Mouse (Mus musculus): ENCODE data around the gene Snx29.
"Not testable (repeated sequence)": the region's sequence is repeated elsewhere in the genome, so short reads cannot be mapped to it uniquely, and the experiment has no call there.

Snx29 gene

GRCm38 (mm10) chr16:11501138-11501537 is 178.4 kb downstream of the Snx29 start:
- DNase-seq = no peak

DNA sequence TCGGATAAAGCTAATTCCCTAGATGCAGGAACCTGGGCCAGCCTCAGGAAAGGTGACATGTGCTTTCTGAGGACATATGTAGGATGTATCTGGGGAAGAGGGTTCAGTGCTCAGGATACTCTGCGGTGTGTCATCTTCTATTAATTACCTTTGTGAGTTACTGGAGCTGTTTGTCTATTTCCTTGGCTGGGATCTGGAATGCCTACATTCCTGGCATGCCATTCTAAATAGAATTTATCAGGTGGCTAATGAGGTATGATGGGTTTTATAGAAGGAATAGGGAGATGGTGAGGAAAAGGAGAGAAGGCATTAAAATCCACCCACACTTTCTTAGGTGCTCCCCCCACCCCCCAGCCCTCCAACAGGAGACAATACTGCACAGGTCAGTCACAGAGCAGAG is 178.9 kb downstream of the Snx29 start:
- no peak for DNase-seq

GRCm38 (mm10) chr16:11504666-11505491 is 182.2 kb downstream of the Snx29 start:
- peak; percentile 70 for DNase-seq

DNA sequence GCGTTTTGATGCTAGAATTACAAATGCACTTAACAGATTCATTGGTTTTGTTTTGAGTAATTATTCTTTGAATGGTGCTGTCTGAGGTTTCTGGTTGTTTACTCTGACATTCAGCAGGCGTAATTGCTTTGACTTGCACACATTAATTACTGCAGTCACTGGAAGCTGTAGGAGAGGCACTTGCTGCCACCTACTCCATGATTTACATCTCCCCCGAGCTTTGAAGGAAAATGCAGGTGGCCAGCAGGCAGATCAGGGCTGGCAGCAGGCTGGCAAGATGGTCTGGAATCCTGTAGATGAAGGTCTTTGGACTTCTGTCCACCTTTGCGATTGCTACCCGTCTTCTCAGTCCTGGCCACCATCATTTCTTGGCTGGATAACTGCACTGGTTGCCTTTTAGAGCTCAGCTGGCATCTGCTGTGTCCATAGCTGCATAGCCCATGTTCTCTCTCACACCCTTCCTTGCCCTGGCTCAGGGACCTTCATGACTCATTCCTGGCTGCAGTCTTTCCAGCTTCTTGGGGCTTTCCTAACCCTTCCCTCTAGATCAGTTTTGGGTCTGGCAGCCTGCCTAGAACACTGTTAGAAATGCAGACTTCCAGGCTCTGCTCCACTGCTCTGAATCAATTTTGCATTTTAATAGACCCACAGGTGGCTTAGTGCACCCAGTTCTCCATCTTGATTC is 182.9 kb downstream of the Snx29 start:
- DNase-seq = peak; percentile 89

DNA sequence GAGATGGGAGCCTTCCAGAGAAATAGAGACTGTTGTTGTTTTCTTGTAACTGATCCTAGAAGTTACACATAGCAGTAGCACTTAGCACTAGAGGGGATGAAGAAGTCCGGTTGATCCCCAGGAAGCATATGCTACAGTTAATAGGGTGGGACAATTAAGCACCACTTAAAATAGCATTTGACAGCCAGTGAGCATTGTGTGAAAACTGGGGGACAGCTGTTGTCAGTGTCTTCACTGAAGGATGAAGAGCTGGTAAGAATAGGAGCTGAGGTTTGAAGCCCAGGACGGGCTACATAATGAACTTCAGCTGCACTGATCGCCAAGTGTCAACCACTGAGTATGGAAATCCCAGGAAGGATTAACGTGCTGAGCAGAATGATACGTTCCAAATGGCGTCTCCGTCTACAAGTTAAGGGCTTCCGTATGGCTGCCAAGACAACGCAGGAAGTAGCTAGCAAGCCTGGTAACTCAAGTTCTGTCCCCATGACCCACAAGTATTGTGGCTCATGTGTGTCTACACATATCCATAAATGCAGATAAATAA is 184.6 kb downstream of the Snx29 start:
- DNase-seq = no peak

GRCm38 (mm10) chr16:11508341-11508740 is 185.6 kb downstream of the Snx29 start:
- DNase-seq = peak; percentile 90

GRCm38 (mm10) chr16:11510416-11510815 is 187.7 kb downstream of the Snx29 start:
- DNase-seq = no peak

DNA sequence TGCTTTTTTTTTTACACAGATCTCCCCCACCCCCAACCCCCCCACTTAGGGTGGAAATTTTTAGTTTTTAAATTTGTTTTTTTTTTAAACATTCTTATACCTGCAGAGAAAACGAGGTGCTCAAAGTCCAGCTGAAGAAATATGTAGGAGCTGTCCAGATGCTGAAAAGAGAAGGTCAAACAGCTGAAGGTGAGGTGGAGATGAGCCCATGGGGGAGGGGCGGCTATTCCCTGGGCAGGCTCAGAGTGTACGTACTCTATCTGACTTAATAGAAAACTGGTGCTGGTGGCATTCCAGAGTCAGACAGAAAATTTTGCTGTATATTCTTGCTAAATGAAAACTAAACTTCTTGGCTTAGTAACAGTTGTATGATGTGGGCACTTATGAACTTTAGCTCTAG is 188.1 kb downstream of the Snx29 start:
- DNase-seq = peak; percentile 90

- DNase-seq = not testable (repeated sequence)
These were observed 189.0 kb downstream of the Snx29 start for GRCm38 (mm10) chr16:11511696-11512095.

- no peak for DNase-seq
These were observed 194.0 kb downstream of the Snx29 start for GRCm38 (mm10) chr16:11516681-11517080.

DNA sequence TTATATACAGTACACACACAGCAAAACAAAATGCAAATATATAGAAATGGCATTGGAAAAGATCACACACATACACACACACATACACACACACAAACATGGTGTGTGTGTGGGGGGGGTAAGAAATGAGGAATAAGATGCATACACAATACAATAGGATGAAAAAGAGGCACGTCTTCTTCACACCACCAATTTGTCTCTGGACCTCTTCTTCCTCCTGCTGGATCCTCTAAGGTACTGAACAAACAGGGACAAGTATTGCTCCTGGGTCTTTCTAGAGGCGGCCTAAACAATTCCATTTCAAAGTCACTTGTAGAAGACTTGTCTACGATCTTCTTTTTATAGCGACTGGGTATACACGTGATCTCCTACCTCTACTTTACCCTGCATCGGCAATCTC is 194.7 kb downstream of the Snx29 start:
- DNase-seq = no peak

- no peak for DNase-seq
These were observed 196.2 kb downstream of the Snx29 start for GRCm38 (mm10) chr16:11518803-11519498.

DNA sequence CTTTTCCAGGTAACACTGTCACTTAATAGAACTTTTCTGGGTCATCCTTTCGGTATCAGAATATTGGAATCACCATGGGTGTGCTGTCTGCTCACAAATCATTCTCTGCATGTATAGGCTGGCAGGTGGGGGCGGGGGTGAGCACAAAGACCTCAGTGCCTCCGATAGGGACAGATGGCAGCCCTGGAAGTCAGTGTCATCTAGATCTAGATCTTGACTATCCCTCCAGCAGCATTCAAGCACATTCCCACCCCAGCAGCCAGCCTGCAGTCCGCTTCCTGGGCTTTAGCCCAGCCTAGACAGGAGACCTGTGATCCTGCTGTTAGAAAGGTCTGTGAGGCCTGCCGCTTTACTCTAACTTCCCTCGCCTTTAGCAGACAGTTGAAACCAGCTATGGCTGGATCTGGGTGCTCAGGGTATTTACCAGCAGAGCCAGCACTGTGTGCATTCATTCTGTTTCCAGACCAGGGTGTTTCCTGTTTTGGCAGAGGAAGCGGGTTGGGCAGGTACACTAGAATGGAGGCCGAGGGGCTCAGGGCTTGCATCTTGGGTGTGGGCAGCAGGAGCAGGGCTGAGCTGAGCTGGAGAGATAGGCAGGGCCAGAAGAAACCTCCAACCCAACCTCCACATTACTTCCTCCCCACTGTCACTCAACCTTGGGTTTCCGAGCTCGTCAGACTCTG is 203.5 kb downstream of the Snx29 start:
- no peak for DNase-seq

DNA sequence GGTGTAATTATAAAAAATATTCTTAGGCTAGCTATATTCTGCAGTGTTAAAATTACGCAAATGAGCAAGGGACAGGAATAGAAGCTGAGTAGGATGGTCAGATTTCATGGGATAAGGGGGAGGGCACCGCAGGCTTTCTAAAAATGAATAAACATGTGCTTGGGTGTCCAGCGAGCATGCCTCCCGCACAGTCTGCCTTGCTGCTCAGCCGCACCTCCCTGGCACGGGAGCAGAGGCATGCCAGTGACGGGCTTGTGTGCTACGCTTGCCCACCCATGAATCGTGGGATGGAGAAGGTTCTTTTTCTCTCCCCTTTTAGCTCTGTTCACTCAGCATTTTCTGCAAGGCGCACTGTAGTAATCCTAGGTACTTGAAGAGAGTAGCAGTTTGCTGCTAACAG is 204.3 kb downstream of the Snx29 start:
- no peak for DNase-seq

DNA sequence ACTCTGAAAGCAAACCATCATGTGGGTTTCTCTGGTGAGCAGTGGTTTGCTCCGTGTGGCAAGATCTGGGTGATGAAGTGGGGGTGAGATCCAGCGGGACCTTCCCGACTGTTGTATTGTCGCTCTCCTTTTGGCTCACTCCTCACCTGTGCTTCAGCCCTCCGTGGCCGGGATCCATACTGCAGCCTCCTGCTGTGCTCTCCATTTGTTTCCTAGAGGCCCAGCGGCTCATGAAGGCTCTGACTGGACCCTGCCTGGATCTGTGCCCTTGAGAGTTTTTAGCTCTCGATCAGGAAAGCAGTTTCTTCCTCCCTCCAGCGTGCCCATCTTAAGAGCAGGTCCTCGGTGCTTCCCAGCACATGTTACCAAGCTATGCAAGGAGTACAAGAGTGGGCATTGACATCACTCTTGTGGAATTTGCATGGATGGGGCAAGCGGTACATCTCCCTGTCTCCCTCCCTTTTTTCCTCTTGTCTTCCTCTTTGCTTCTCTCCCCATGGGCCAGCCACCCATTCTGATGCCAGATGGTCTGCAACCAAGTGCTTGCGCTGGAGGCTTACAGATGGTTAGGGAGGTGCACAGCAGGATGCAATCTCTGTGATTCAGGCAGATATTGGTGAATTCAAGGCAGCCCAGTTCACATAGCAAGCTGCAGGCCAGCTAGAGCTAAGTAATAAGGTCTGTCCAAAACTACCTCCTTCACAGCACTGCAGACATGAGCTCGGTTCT is 207.9 kb downstream of the Snx29 start:
- no peak for DNase-seq

DNA sequence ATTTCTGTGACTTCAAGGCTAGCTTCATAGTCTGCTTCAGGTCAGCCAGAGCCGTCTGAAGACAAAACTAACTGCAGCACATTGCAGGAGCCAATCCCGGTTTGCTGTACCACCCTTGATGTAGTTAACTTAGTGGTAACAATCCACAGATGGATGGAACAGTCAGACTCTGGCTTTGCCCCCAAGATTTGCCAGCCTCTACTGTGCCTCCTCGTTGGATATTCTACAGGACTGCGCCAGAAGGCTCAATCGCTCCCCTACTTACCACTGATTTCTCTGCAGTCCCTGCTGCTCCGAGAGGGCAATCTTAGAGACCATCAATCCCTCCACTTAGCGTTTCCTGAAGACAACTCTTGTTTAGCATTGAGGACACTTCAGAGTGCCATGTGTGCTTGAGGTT is 208.7 kb downstream of the Snx29 start:
- no peak for DNase-seq

DNA sequence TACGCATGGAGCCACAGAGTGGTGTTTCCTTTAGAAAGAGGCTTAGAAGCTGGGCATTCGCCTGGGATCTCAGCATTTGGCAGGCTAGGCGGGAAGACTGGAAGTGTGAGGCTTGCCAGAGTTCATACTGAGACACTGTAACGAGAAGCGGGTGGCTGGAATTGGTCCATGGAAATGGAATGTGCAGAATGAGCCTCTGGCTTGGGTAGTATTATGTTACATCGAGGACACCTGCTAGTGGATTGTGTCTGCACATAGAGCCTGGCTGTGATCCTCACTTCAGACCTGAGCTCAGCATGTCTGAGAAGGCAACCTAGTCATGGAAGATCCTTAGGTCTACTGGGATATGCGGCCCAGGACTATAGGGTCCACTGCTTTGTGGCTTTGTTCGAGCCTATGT is 209.9 kb downstream of the Snx29 start:
- peak; percentile 77 for DNase-seq

- no peak for DNase-seq
These were observed 210.7 kb downstream of the Snx29 start for GRCm38 (mm10) chr16:11533441-11533840.

- no peak for DNase-seq
These were observed 215.0 kb downstream of the Snx29 start for GRCm38 (mm10) chr16:11537663-11538062.

DNA sequence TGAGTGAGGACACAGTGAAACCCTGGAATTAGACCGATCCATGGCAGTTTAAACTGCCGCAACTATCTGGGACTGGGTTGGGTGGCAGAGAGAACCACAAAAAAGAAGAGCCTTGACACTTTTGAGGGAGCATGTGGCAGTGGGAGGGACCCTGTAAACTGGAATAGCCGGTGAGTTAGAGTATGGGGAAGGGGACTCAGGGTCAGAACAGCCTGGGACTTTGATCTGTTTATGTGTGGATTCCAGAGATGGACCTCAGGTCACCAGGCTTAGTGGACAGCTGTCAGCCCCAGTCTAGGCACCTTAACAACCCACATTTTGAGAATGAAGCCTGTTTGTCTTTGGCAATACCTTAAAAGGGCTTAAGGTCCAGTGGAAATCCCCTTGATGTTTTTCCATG is 215.5 kb downstream of the Snx29 start:
- DNase-seq = no peak

DNA sequence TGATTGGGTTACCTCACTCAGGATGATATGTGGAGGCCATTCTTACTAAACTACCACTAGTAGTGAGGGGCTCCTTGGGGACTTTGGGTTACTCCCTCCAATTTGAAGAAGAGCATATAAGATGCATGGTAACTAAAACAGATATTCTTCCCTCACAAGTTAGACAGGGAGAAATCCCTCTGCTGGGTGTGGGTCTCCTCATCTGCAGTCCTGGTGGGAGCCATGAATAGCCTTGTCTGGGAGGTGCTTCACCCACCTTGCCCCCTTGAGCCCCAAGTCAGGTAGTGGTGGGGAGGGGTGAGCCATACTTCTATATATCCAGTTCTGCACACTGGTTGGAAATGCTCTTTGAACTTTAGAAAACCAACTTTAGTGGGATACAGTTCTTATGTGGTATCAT is 218.3 kb downstream of the Snx29 start:
- DNase-seq = no peak

GRCm38 (mm10) chr16:11541769-11542168 is 219.1 kb downstream of the Snx29 start:
- no peak for DNase-seq

Data from kidney, adult 9 months (tissue).